In the genomic region with DNA sequence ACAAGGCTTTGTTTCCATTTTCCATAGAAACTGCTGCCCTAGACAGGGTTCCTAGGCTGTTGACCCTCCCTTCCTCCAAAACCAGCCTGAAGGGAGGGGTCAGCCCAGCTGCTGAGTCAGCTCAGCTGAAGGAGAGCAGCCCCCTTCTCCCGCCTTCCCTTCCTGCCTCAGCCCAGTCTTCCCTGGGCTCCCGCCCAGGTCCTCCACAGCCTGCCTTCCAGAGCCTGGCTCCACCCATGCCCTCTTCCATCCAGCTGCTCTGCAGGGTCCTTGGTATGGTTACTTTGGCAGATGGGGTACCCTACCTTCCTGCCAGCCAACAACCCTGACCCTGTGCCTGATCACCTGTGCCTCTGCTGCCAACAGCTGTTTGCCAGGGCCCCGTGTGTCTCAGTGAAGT, we compare ENCODE assay signal across 9 mouse cellular contexts. TPM values are rescaled to one million over a fixed set of nuclear protein-coding genes. Genes with fewer than 3 reads are reported as not detected.
DNase-seq lines count a peak whose midpoint lies in the region; ATAC-seq lines count a peak whose summit lies in the region.
"Had no signal": no experiment of that assay in that cellular context is flagged by ENCODE, and none has a peak within 500 bp of the region (broad histone marks: within the 10 kb centered on the region; RNA-seq: fewer than 3 reads in every experiment).

No protein-coding gene starts in this region.

- H3K36me3 ChIP-seq in lung, embryonic 15.5 days = peaks cover 35% of the 10 kb centered on the region
- H3K36me3 ChIP-seq in forebrain, embryonic 10.5 days (replicated peaks) = peaks cover 36% of the 10 kb centered on the region

- no peak overlapping the region for H3K4me3 ChIP-seq in lung, embryonic 15.5 days
- H3K4me3 ChIP-seq in forebrain, embryonic 10.5 days = no peak overlapping the region

- intact Hi-C loops in heart, postnatal 14 days (cut with DNase I) = no loop called here

- peak; percentile 86 for ATAC-seq in lung, embryonic 15.5 days (ENCODE audit: borderline replicate concordance, extremely low read depth, low FRiP score, low TSS enrichment)

- H3K4me1 ChIP-seq in lung, embryonic 15.5 days = peaks cover 17% of the 10 kb centered on the region
- H3K4me1 ChIP-seq in forebrain, embryonic 10.5 days = peaks cover 47% of the 10 kb centered on the region

- no peak for DNase-seq in lung, postnatal 25 days (ENCODE audit: low spot score)
- DNase-seq in forebrain, embryonic 10.5 days (ENCODE audit: extremely low spot score, low spot score) = no peak
- DNase-seq in heart, postnatal 14 days = peak; percentile 66 to 76
- DNase-seq in lung, postnatal 10 days = peak; percentile 87
- no peak for DNase-seq in thymus, postnatal 36 days
- DNase-seq in cerebellum, adult 11-12 months = no peak
- DNase-seq in adrenal gland, postnatal 4 days (ENCODE audit: low spot score in 2 of 2) = no peak

- no peaks in the 10 kb centered on the region for H3K27me3 ChIP-seq in lung, embryonic 15.5 days
- no peaks in the 10 kb centered on the region for H3K27me3 ChIP-seq in forebrain, embryonic 10.5 days (ENCODE audit: poor library complexity, severe bottlenecking)

- H3K27ac ChIP-seq in lung, embryonic 15.5 days = peak overlapping the region; percentile 80
- peak overlapping the region; percentile 51 for H3K27ac ChIP-seq in forebrain, embryonic 10.5 days
- H3K27ac ChIP-seq: liver, embryonic 14.5 days had no signal

- H3K4me2 ChIP-seq in lung, embryonic 15.5 days = 0 out of 2 replicates have a peak overlapping the region, but pooled peaks have one; percentile 1

- H3K9me3 ChIP-seq in lung, embryonic 15.5 days = no peaks in the 10 kb centered on the region
- no peaks in the 10 kb centered on the region for H3K9me3 ChIP-seq in forebrain, embryonic 10.5 days

- no peak overlapping the region for H3K9ac ChIP-seq in lung, embryonic 15.5 days
- H3K9ac ChIP-seq: liver, embryonic 14.5 days had no signal

- 18% methylated on average over 3 of the region's 3 CpGs for WGBS in lung, embryonic 15.5 days
- 39% methylated on average over 3 of the region's 3 CpGs for WGBS in forebrain, embryonic 10.5 days

RNA-seq across cellular contexts. Expression of gene Mmp14, which starts 11.8 kb away (rescaled TPM):
- polyA plus RNA-seq in lung, embryonic 15.5 days (2015; fragmentation: Nextera tagmentation; extraction: Ambion mirVana) = 180 and 182 TPM in 2 replicates
- polyA plus RNA-seq in forebrain, embryonic 10.5 days (2016; fragmentation: Nextera tagmentation; extraction: Ambion mirVana) = 52.4 and 54.6 TPM in 2 replicates
- total RNA-seq in heart, postnatal 14 days (2021) = 10 to 100 TPM; 53.6 to 60.0 TPM
- total RNA-seq in adrenal gland, postnatal 4 days (2021) = 100 to 1,000 TPM; 215 to 216 TPM

RNA-seq across cellular contexts. Expression of gene Mrpl52, which starts 16.5 kb away (rescaled TPM):
- polyA plus RNA-seq in lung, embryonic 15.5 days (2015; fragmentation: Nextera tagmentation; extraction: Ambion mirVana) = 268 and 271 TPM in 2 replicates
- 200 and 201 TPM in 2 replicates for polyA plus RNA-seq in forebrain, embryonic 10.5 days (2016; fragmentation: Nextera tagmentation; extraction: Ambion mirVana)
- 100 to 1,000 TPM; 102 to 116 TPM for total RNA-seq in heart, postnatal 14 days (2021)
- 100 to 1,000 TPM; 219 to 235 TPM for total RNA-seq in adrenal gland, postnatal 4 days (2021)

RNA-seq across cellular contexts. Expression of gene Lrp10, which starts 20.7 kb away (rescaled TPM):
- 51.5 and 57.5 TPM in 2 replicates for polyA plus RNA-seq in lung, embryonic 15.5 days (2015; fragmentation: Nextera tagmentation; extraction: Ambion mirVana)
- polyA plus RNA-seq in forebrain, embryonic 10.5 days (2016; fragmentation: Nextera tagmentation; extraction: Ambion mirVana) = 23.8 and 24.4 TPM in 2 replicates
- 10 to 100 TPM; 63.2 to 65.6 TPM for total RNA-seq in heart, postnatal 14 days (2021)
- 10 to 100 TPM; 77.0 to 88.0 TPM for total RNA-seq in adrenal gland, postnatal 4 days (2021)

RNA-seq across cellular contexts. Expression of gene Slc7a7, which starts 25.6 kb away (rescaled TPM):
- polyA plus RNA-seq in lung, embryonic 15.5 days (2015; fragmentation: Nextera tagmentation; extraction: Ambion mirVana) = 10.7 and 11.9 TPM in 2 replicates
- polyA plus RNA-seq in forebrain, embryonic 10.5 days (2016; fragmentation: Nextera tagmentation; extraction: Ambion mirVana) = 4.1 and 4.3 TPM in 2 replicates
- total RNA-seq in heart, postnatal 14 days (2021) = 1 to 10 TPM; 6.2 to 6.5 TPM
- total RNA-seq in adrenal gland, postnatal 4 days (2021) = 10 to 100 TPM in 1 of 2 experiments, 1 to 10 TPM in 1; 8.0 to 18.2 TPM

RNA-seq across cellular contexts. Expression of gene Rem2, which starts 32.7 kb away (rescaled TPM):
- polyA plus RNA-seq in lung, embryonic 15.5 days (2015; fragmentation: Nextera tagmentation; extraction: Ambion mirVana) = 14.6 and 16.2 TPM in 2 replicates
- 12.5 TPM in 2 replicates for polyA plus RNA-seq in forebrain, embryonic 10.5 days (2016; fragmentation: Nextera tagmentation; extraction: Ambion mirVana)
- total RNA-seq in heart, postnatal 14 days (2021) = not detected
- total RNA-seq in adrenal gland, postnatal 4 days (2021) = 1 to 10 TPM; 1.6 to 2.3 TPM

Comparison
In these comparisons a context has a peak if more than half of its experiments do, and no peak if none do; other contexts are left out.
1. DNase-seq: peak in heart, postnatal 14 days (2 of 2) and lung, postnatal 10 days (single experiment); none in lung, postnatal 25 days (single experiment), forebrain, embryonic 10.5 days (single experiment), thymus, postnatal 36 days (0 of 2), cerebellum, adult 11-12 months (single experiment) and adrenal gland, postnatal 4 days (0 of 2).